Mouse (Mus musculus) hindbrain, embryonic 15.5 days (tissue): ENCODE measurements around the gene Mcm7. TPM values are rescaled to one million over a fixed set of nuclear protein-coding genes. Genes with fewer than 3 reads are reported as not detected.
A peak's percentile ranks its signal among the peaks of the same experiment; 100 is the strongest.
"Not testable (repeated sequence)": the region's sequence is repeated elsewhere in the genome, so short reads cannot be mapped to it uniquely, and the experiment has no call there.

Experiments
- ATAC-seq: fragments of 200-750 bp; cut with Nextera tagmentation; 2 replicates; pipeline ENCODE4 v1.8.0; 2017; ENCODE audit warnings: low read depth, moderate number of reproducible peaks, moderate TSS enrichment; ENCODE audit not compliant: low FRiP score
- H3K27ac ChIP-seq: fragments of 300-500 bp; sonication (generic); replicated peaks from 2 replicates; pipeline ENCODE4 v1.5.1; 2015; ENCODE audit warnings: mild to moderate bottlenecking, inconsistent platforms
- H3K27me3 ChIP-seq: fragments of 300-500 bp; sonication (generic); 2 replicates; pipeline ENCODE4 v1.6.1; 2015; ENCODE audit warnings: control low read depth, inconsistent platforms
- H3K36me3 ChIP-seq: fragments of 300-500 bp; sonication (generic); 2 replicates; pipeline ENCODE4 v1.6.1; 2015; ENCODE audit warnings: control low read depth, inconsistent platforms
- H3K4me1 ChIP-seq: fragments of 300-500 bp; sonication (generic); replicated peaks from 2 replicates; pipeline ENCODE4 v1.6.1; 2015; ENCODE audit warnings: control low read depth, inconsistent platforms
- H3K4me2 ChIP-seq: fragments of 300-500 bp; sonication (generic); 2 replicates; pipeline ENCODE4 v1.6.1; 2015; ENCODE audit warnings: moderate library complexity, mild to moderate bottlenecking, inconsistent platforms
- H3K4me3 ChIP-seq: fragments of 300-500 bp; sonication (generic); 2 replicates; pipeline ENCODE4 v1.5.1; 2015; ENCODE audit warnings: mild to moderate bottlenecking, inconsistent platforms
- H3K9ac ChIP-seq: fragments of 300-500 bp; sonication (generic); 2 replicates; pipeline ENCODE4 v1.6.1; 2015; ENCODE audit warnings: inconsistent platforms
- H3K9me3 ChIP-seq: fragments of 300-500 bp; sonication (generic); 2 replicates; pipeline ENCODE4 v1.6.1; 2016; ENCODE audit warnings: control low read depth, inconsistent platforms
- WGBS: fragments of 180-500 bp; shearing (Covaris S2); methylation state at CpG from one replicate; pipeline ENCODE4 v1.1.7; 2015; 5-methylcytosine and 5-hydroxymethylcytosine counted together
- polyA plus RNA-seq: library from polyadenylated mRNA; unstranded; fragments of >200 nt; fragmentation: Nextera tagmentation; extraction: Ambion mirVana; gene quantifications from 2 replicates; pipeline ENCODE4 v1.2.1, GENCODE M21; 2015

Mcm7 gene
- polyA plus RNA-seq = 85.4 and 94.5 TPM in 2 replicates

GRCm38 (mm10) chr5:138171695-138172491 is at the start of gene Mcm7, which contains the start of gene Ap4m1:
Gene Mcm7 (minus strand): TSS chr5:138172422.
Gene Ap4m1 (plus strand): TSS chr5:138172002.
- Histone ChIP-seq H3K27me3 (no peaks in the 10 kb centered on the region), H3K9ac (peak within 1 kb of the TSS; percentile 58), H3K36me3 (peaks cover 45% of the 10 kb centered on the region), H3K4me2 (peak within 1 kb of the TSS; percentile 94), H3K27ac (peak within 1 kb of the TSS; percentile 92), H3K4me3 (peak within 1 kb of the TSS; percentile 78), H3K9me3 (no peaks in the 10 kb centered on the region), H3K4me1 (peaks cover 33% of the 10 kb centered on the region)
- under 1% methylated on average over 54 of the region's 54 CpGs for WGBS
- peak; percentile 92 for ATAC-seq

GRCm38 (mm10) chr5:138219864-138220263 is 47.6 kb upstream of the Mcm7 start:
- H3K27me3 ChIP-seq = no peaks in the 10 kb centered on the region
- 74% methylated on average over 2 of the region's 2 CpGs for WGBS
- no peak overlapping the region for H3K4me2 ChIP-seq
- H3K36me3 ChIP-seq = no peaks in the 10 kb centered on the region
- no peak overlapping the region for H3K27ac ChIP-seq
- H3K9me3 ChIP-seq = no peaks in the 10 kb centered on the region
- no peak for ATAC-seq
- no peak overlapping the region for H3K9ac ChIP-seq
- H3K4me1 ChIP-seq = no peaks in the 10 kb centered on the region
- H3K4me3 ChIP-seq = no peak overlapping the region

DNA sequence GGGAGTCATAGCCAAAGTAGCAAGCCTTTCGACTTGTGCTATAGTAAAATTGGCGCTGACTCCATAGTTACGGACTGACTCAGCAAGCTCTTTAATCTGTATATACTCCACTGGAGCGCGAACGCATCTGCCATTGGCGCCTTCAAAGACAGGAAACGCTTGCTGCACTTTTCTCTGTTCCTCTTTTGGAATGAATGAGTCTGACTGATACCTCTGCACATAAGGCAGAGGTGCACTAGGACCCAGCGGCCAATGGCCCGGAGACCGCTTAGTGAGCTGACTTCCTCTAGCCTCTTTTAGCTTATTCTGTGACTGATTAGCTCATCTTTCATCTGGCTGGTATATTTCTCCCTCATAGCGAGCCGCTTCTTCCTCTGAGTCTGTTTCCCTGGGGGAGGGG is 44.4 kb upstream of the Mcm7 start:
- ATAC-seq, H3K4me3 ChIP-seq: not testable (repeated sequence)
- 93% methylated on average over 13 of the region's 13 CpGs for WGBS

DNA sequence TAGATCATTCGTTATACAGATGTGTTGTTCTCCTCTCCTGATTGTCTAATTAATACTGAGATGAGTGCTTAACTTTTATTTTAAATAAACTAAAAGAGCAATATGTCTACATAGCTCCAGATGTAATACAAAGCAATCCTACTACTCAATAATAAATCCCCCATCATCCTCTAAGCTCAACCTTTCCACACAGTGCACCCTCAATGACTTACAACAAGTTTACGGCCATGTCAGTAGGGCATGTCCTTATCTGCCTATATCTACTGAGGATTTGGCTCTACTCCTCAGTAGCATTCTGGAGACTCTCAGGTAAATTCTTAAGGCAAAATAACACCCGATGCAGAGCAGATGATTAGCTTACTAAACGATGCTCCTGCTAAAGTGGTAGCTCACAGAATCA is 35.7 kb upstream of the Mcm7 start:
- Histone ChIP-seq H3K27ac (no peak overlapping the region), H3K36me3 (no peaks in the 10 kb centered on the region), H3K4me1 (no peaks in the 10 kb centered on the region), H3K27me3 (no peaks in the 10 kb centered on the region), H3K4me2 (no peak overlapping the region), H3K9me3 (no peaks in the 10 kb centered on the region), H3K9ac (no peak overlapping the region), H3K4me3 (no peak overlapping the region)
- ATAC-seq = no peak
- 87% methylated on average over 4 of the region's 4 CpGs for WGBS

More for the DNA sequence above, 44.4 kb upstream of the Mcm7 start:
- H3K4me1 ChIP-seq, H3K27me3 ChIP-seq, H3K27ac ChIP-seq, H3K4me2 ChIP-seq, H3K9ac ChIP-seq, H3K9me3 ChIP-seq, H3K36me3 ChIP-seq: not testable (repeated sequence)

GRCm38 (mm10) chr5:138207253-138207652 is 35.0 kb upstream of the Mcm7 start:
- 73% methylated on average over 1 of the region's 1 CpGs for WGBS
- H3K36me3 ChIP-seq = no peaks in the 10 kb centered on the region
- no peaks in the 10 kb centered on the region for H3K27me3 ChIP-seq
- H3K4me2 ChIP-seq = no peak overlapping the region
- no peak for ATAC-seq
- no peak overlapping the region for H3K27ac ChIP-seq
- no peaks in the 10 kb centered on the region for H3K9me3 ChIP-seq
- no peaks in the 10 kb centered on the region for H3K4me1 ChIP-seq
- no peak overlapping the region for H3K4me3 ChIP-seq
- H3K9ac ChIP-seq = no peak overlapping the region

GRCm38 (mm10) chr5:138202086-138202485 is 29.9 kb upstream of the Mcm7 start:
- H3K4me2 ChIP-seq = no peak overlapping the region
- H3K4me1 ChIP-seq = no peaks in the 10 kb centered on the region
- H3K36me3 ChIP-seq = no peaks in the 10 kb centered on the region
- H3K27me3 ChIP-seq = no peaks in the 10 kb centered on the region
- H3K9ac ChIP-seq = no peak overlapping the region
- H3K27ac ChIP-seq = no peak overlapping the region
- no peaks in the 10 kb centered on the region for H3K9me3 ChIP-seq
- no peak for ATAC-seq
- H3K4me3 ChIP-seq = no peak overlapping the region
- WGBS = 77% methylated on average over 3 of the region's 3 CpGs

DNA sequence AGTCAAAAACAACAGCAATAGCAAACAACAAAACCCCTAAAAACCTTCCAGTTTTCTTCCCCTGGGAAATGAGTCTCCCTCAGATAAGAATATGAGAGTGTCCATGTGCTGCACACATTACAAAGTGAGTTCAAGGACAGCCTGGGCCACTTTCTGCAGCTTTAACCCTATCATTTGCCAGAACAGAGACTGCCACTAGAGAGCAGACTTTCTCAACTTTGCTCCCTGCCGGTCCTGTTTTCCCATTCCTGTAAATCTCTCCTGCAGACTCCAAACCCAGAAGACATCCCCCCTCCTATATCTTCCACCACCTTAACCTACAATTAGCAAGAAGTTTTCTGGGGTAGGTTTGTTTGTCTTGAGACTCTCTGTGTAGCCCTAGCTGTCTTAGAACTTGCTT is 27.4 kb upstream of the Mcm7 start:
- no peak overlapping the region for H3K27ac ChIP-seq
- WGBS = 13% methylated on average over 1 of the region's 1 CpGs
- H3K4me1 ChIP-seq = peaks cover 13% of the 10 kb centered on the region
- no peak for ATAC-seq
- H3K4me2 ChIP-seq = no peak overlapping the region
- H3K4me3 ChIP-seq = no peak overlapping the region
- no peak overlapping the region for H3K9ac ChIP-seq
- H3K36me3 ChIP-seq = no peaks in the 10 kb centered on the region
- no peaks in the 10 kb centered on the region for H3K27me3 ChIP-seq
- H3K9me3 ChIP-seq = no peaks in the 10 kb centered on the region

DNA sequence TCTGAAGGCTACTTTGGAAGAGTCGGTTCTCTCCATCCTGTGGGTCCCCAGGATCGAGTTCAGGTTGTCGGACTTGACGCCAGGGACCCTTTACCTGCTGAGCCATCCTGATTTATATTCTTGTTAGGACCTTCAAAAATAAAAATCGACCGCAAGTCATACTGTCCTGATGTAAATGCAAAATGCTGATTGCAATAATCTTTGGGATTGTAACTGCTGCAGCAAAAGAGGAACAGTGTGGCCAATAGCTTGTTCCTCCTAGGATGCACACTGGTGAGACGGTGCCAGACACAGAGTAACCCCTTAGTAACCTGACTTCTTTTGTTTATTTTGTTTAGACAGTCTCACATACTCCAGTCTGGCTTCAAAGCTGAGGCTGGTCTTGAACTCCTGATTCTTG is 23.2 kb upstream of the Mcm7 start:
- H3K4me3 ChIP-seq = peak overlapping the region; percentile 70
- H3K4me2 ChIP-seq = peak overlapping the region; percentile 96
- no peaks in the 10 kb centered on the region for H3K27me3 ChIP-seq
- no peaks in the 10 kb centered on the region for H3K9me3 ChIP-seq
- peak overlapping the region; percentile 85 for H3K9ac ChIP-seq
- WGBS = 68% methylated on average over 7 of the region's 7 CpGs
- peaks cover 19% of the 10 kb centered on the region for H3K4me1 ChIP-seq
- 0 out of 2 replicates have a peak, but pooled peaks cover 14% of the 10 kb centered on the region for H3K36me3 ChIP-seq
- ATAC-seq = no peak
- H3K27ac ChIP-seq = peak overlapping the region; percentile 94

DNA sequence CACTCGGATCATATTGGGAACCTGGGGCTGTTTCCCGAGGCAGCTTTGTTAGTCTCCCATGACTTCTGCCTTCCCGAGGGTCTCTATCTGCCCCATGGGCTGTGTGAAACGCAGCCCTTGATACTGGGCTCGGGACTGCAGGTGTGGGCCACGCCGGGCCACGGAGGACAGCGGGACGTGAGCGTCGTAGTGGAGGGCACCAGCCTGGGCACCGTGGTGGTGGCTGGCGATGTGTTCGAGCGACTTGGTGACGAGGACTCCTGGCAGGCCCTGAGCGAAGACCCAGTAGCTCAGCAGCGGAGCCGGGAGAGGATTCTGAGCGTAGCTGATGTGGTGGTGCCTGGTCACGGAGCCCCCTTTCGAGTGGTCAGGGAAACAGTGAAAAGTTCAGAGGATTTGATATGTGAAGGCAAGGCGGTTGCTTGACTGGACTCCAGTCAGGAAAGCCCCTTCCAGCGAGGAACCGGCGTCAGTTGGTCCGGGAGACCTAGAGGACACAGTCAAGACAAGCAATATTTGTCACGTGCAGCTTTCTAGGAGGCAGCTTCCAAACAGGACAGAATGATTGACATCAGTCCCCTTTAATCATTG is 22.6 kb upstream of the Mcm7 start:
- Histone ChIP-seq H3K36me3 (0 out of 2 replicates have a peak, but pooled peaks cover 14% of the 10 kb centered on the region), H3K9ac (peak overlapping the region; percentile 85), H3K4me1 (peaks cover 19% of the 10 kb centered on the region), H3K27me3 (no peaks in the 10 kb centered on the region), H3K4me2 (peak overlapping the region; percentile 96), H3K4me3 (peak overlapping the region; percentile 70), H3K27ac (peak overlapping the region; percentile 94), H3K9me3 (no peaks in the 10 kb centered on the region)
- peak; percentile 74 for ATAC-seq
- under 1% methylated on average over 29 of the region's 29 CpGs for WGBS

DNA sequence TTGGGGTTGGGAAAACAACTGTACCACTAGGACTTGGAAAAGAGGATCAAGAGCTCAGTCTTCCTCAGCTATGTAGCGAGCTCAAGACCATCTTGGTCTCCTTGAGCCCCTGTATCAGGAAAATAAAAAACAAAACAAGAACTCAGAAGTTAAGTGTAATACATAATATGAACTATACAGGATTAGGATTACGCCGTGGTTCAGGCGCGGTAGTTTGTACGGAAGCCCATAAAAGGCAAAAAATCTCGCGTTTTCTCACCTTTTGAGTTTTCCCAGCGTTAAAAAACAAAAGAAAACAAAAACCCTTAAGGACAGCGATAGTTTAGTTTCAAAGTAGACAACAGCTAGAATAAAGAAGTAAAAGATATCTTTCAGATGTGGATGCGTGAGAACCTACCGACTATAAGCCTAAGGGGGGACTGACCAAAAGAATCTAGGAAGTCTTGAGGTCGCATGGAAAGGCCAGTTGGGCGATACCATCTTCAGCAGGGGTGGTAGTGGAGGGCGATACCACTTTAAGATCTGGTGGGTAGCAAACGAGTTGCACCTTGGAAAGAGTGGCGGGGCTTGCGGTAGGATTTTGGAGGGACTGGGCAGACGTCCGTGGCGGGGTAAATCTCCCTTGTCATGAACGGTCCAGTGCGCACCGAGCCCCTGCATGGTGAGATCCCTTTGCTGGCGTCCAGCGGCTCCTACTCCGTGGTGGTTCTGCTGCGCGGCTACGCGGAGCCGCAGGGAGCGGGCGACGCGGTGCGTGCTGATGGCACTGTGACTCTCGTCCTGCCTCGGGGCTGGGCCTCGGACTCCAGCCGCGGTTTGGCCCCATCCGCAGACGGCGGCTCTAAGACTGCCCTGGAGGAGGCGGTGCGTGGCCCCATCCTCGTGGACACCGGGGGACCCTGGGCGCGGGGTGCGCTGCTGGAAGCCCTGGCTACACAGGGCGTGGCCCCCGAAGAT is 21.8 kb upstream of the Mcm7 start, which contains the start of gene Mblac1:
Gene Mblac1, plus strand, starts transcription at position 544 of the 957 bp plus-strand sequence.
- no peaks in the 10 kb centered on the region for H3K9me3 ChIP-seq
- H3K36me3 ChIP-seq = 0 out of 2 replicates have a peak, but pooled peaks cover 14% of the 10 kb centered on the region
- peak within 1 kb of the TSS; percentile 96 for H3K4me2 ChIP-seq
- WGBS = 8% methylated on average over 54 of the region's 54 CpGs
- ATAC-seq = peak; percentile 82
- H3K4me3 ChIP-seq = peak within 1 kb of the TSS; percentile 70
- peak within 1 kb of the TSS; percentile 94 for H3K27ac ChIP-seq
- H3K27me3 ChIP-seq = no peaks in the 10 kb centered on the region
- peaks cover 19% of the 10 kb centered on the region for H3K4me1 ChIP-seq
- peak within 1 kb of the TSS; percentile 85 for H3K9ac ChIP-seq

DNA sequence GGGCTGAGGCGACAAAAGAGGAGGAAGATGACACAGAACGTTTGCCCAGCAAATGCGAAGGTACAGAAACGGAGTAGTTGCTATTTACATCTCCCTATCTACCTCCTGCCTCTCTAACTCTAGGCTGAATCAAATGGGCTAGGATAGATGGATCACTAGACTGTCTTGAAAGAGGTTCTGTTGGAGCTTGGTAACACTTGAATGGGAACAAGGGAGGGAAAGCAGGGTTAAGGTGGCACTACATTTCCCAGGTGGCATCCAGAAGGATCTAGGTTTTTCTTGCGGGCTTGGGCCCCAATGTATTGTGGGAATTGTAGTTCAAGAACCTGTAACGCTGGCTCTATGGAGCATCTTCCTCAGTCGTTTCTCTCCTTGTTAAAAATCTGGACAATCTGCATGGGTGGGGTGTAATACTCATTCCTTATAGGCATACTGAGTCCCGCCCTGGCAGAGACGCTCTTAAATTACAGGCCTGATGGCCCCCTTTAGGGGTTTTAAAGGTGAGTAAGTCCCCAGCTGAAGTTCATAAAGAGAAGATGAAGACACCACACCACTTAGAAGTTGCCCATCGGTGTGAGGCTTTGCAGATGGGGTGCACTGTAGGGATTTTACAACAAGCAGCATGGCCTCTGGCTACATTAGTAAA is 15.6 kb upstream of the Mcm7 start:
- Histone ChIP-seq H3K4me2 (peak overlapping the region; percentile 62), H3K4me3 (peak overlapping the region; percentile 77), H3K27me3 (no peaks in the 10 kb centered on the region), H3K9ac (peak overlapping the region; percentile 87), H3K9me3 (no peaks in the 10 kb centered on the region), H3K27ac (peak overlapping the region; percentile 85), H3K36me3 (peaks cover 23% of the 10 kb centered on the region; the same call in 1 of the 2 replicates), H3K4me1 (peaks cover 16% of the 10 kb centered on the region)
- ATAC-seq = peak; percentile 82
- WGBS = under 1% methylated on average over 10 of the region's 10 CpGs
